Mouse (Mus musculus) embryonic facial prominence, embryonic 13.5 days (tissue): ENCODE data around the gene Pde4d. TPM values are rescaled to one million over a fixed set of nuclear protein-coding genes. Genes with fewer than 3 reads are reported as not detected.
A peak's percentile ranks its signal among the peaks of the same experiment; 100 is the strongest.

Experiments used
- ATAC-seq: fragments of 200-750 bp; cut with Nextera tagmentation; 2 replicates; pipeline ENCODE4 v1.8.0; 2017; ENCODE audit warnings: low read depth; ENCODE audit not compliant: insufficient number of reproducible peaks, insufficient read depth, low FRiP score, low TSS enrichment
- H3K27ac ChIP-seq: fragments of 300-500 bp; sonication (generic); 2 replicates; pipeline ENCODE4 v1.5.1; 2015; ENCODE audit warnings: moderate library complexity, mild to moderate bottlenecking, inconsistent platforms
- H3K27me3 ChIP-seq: fragments of 300-500 bp; sonication (generic); 2 replicates; pipeline ENCODE4 v1.6.1; 2015; ENCODE audit warnings: mild to moderate bottlenecking, inconsistent platforms
- H3K36me3 ChIP-seq: fragments of 300-500 bp; sonication (generic); 2 replicates; pipeline ENCODE4 v1.6.1; 2015; ENCODE audit warnings: mild to moderate bottlenecking, inconsistent platforms
- H3K4me1 ChIP-seq: fragments of 300-500 bp; sonication (generic); 2 replicates; pipeline ENCODE4 v1.6.1; 2015; ENCODE audit warnings: inconsistent platforms
- H3K4me2 ChIP-seq: fragments of 300-500 bp; sonication (generic); 2 replicates; pipeline ENCODE4 v1.6.1; 2015; ENCODE audit warnings: moderate library complexity, mild to moderate bottlenecking, inconsistent platforms
- H3K4me3 ChIP-seq: fragments of 300-500 bp; sonication (generic); 2 replicates; pipeline ENCODE4 v1.5.1; 2015; ENCODE audit warnings: mild to moderate bottlenecking, inconsistent platforms
- H3K9ac ChIP-seq: fragments of 300-500 bp; sonication (generic); 2 replicates; pipeline ENCODE4 v1.6.1; 2015; ENCODE audit warnings: mild to moderate bottlenecking, inconsistent platforms
- H3K9me3 ChIP-seq: fragments of 300-500 bp; sonication (generic); 2 replicates; pipeline ENCODE4 v1.6.1; 2016; ENCODE audit warnings: inconsistent platforms
- WGBS: fragments of 180-500 bp; shearing (Covaris S2); methylation state at CpG from one replicate; pipeline ENCODE4 v1.1.7; 2015; ENCODE audit warnings: mixed read lengths; 5-methylcytosine and 5-hydroxymethylcytosine counted together
- polyA plus RNA-seq: library from polyadenylated mRNA; unstranded; fragments of >200 nt; fragmentation: Nextera tagmentation; extraction: Ambion mirVana; gene quantifications from 2 replicates; pipeline ENCODE4 v1.2.1, GENCODE M21; 2015

Gene Pde4d
- 21.5 and 22.9 TPM in 2 replicates for polyA plus RNA-seq

GRCm38 (mm10) chr13:108449116-108450097 is at the start of gene Pde4d:
Gene Pde4d, plus strand, starts transcription at chr13:108449948.
- WGBS = 21% methylated on average over 10 of the region's 10 CpGs
- ATAC-seq = no peak

GRCm38 (mm10) chr13:108403197-108403596 is 46.6 kb upstream of the Pde4d start:
- Histone ChIP-seq H3K36me3 (0 out of 2 replicates have a peak, but pooled peaks cover 2% of the 10 kb centered on the region), H3K9me3 (no peaks in the 10 kb centered on the region), H3K4me1 (no peaks in the 10 kb centered on the region), H3K4me2 (no peak overlapping the region), H3K4me3 (no peak overlapping the region), H3K27me3 (no peaks in the 10 kb centered on the region), H3K9ac (no peak overlapping the region), H3K27ac (no peak overlapping the region)
- ATAC-seq = no peak
- 82% methylated on average over 5 of the region's 5 CpGs for WGBS

More at GRCm38 (mm10) chr13:108449116-108450097, at the start of gene Pde4d:
- peak within 1 kb of the TSS; percentile 33 for H3K4me2 ChIP-seq
- H3K27me3 ChIP-seq = no peaks in the 10 kb centered on the region
- H3K4me1 ChIP-seq = peaks cover 18% of the 10 kb centered on the region
- H3K9me3 ChIP-seq = no peaks in the 10 kb centered on the region
- no peak within 1 kb of the TSS for H3K4me3 ChIP-seq
- no peak within 1 kb of the TSS for H3K9ac ChIP-seq
- H3K36me3 ChIP-seq = no peaks in the 10 kb centered on the region
- H3K27ac ChIP-seq = no peak within 1 kb of the TSS

GRCm38 (mm10) chr13:108404372-108404771 is 45.4 kb upstream of the Pde4d start:
- ATAC-seq = no peak
- 0 out of 2 replicates have a peak, but pooled peaks cover 2% of the 10 kb centered on the region for H3K36me3 ChIP-seq
- H3K4me3 ChIP-seq = no peak overlapping the region
- no peaks in the 10 kb centered on the region for H3K4me1 ChIP-seq
- H3K4me2 ChIP-seq = no peak overlapping the region
- no peaks in the 10 kb centered on the region for H3K9me3 ChIP-seq
- no peak overlapping the region for H3K27ac ChIP-seq
- no peak overlapping the region for H3K9ac ChIP-seq
- 82% methylated on average over 4 of the region's 4 CpGs for WGBS
- H3K27me3 ChIP-seq = no peaks in the 10 kb centered on the region

- no peak for ATAC-seq
- no peak overlapping the region for H3K4me3 ChIP-seq
- H3K27me3 ChIP-seq = no peaks in the 10 kb centered on the region
- 82% methylated on average over 2 of the region's 2 CpGs for WGBS
- H3K36me3 ChIP-seq = no peaks in the 10 kb centered on the region
- no peak overlapping the region for H3K4me2 ChIP-seq
- no peaks in the 10 kb centered on the region for H3K4me1 ChIP-seq
- no peak overlapping the region for H3K27ac ChIP-seq
- no peak overlapping the region for H3K9ac ChIP-seq
- no peaks in the 10 kb centered on the region for H3K9me3 ChIP-seq
These were observed 34.3 kb upstream of the Pde4d start for GRCm38 (mm10) chr13:108415464-108415863.

- H3K4me3 ChIP-seq = no peak overlapping the region
These were observed 30.8 kb upstream of the Pde4d start for GRCm38 (mm10) chr13:108418741-108419507.

GRCm38 (mm10) chr13:108426322-108426721 is 23.4 kb upstream of the Pde4d start:
- Histone ChIP-seq H3K27me3 (no peaks in the 10 kb centered on the region), H3K4me3 (no peak overlapping the region), H3K9ac (no peak overlapping the region), H3K36me3 (no peaks in the 10 kb centered on the region), H3K9me3 (no peaks in the 10 kb centered on the region), H3K27ac (no peak overlapping the region), H3K4me1 (no peaks in the 10 kb centered on the region), H3K4me2 (no peak overlapping the region)
- ATAC-seq = no peak
- WGBS = 66% methylated on average over 5 of the region's 5 CpGs

More at GRCm38 (mm10) chr13:108418741-108419507, 30.8 kb upstream of the Pde4d start:
- Histone ChIP-seq H3K4me1 (no peaks in the 10 kb centered on the region), H3K4me2 (no peak overlapping the region), H3K9ac (no peak overlapping the region), H3K27me3 (no peaks in the 10 kb centered on the region), H3K27ac (no peak overlapping the region), H3K36me3 (no peaks in the 10 kb centered on the region), H3K9me3 (no peaks in the 10 kb centered on the region)
- 78% methylated on average over 1 of the region's 1 CpGs for WGBS
- no peak for ATAC-seq

DNA sequence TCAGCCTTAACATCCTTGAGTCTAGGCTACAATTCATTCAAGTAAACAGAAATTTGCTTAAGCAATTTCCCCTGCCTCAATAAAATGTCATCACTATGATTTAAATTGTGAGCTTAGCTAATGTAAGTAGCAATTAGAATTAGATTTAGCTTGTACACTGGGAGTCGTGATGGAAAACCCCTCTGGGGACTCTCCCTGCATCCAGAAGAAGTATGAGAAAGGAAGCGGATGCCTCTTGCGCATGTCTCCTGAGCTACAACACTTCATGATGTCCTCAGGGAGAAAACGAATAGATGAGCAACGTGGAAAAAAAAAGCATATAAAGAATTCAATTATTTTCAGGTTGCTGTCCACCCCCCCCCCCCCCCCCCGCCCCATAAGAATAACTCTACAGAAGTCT is 20.9 kb upstream of the Pde4d start:
- no peak overlapping the region for H3K27ac ChIP-seq
- H3K9ac ChIP-seq = no peak overlapping the region
- H3K4me1 ChIP-seq = no peaks in the 10 kb centered on the region
- no peak overlapping the region for H3K4me3 ChIP-seq
- 67% methylated on average over 6 of the region's 6 CpGs for WGBS
- ATAC-seq = no peak
- no peaks in the 10 kb centered on the region for H3K27me3 ChIP-seq
- no peaks in the 10 kb centered on the region for H3K36me3 ChIP-seq
- no peaks in the 10 kb centered on the region for H3K9me3 ChIP-seq
- no peak overlapping the region for H3K4me2 ChIP-seq

GRCm38 (mm10) chr13:108429623-108430022 is 20.1 kb upstream of the Pde4d start:
- Histone ChIP-seq H3K4me2 (no peak overlapping the region), H3K9ac (no peak overlapping the region), H3K27me3 (no peaks in the 10 kb centered on the region), H3K4me3 (no peak overlapping the region), H3K4me1 (no peaks in the 10 kb centered on the region), H3K9me3 (no peaks in the 10 kb centered on the region), H3K36me3 (no peaks in the 10 kb centered on the region), H3K27ac (no peak overlapping the region)
- no peak for ATAC-seq
- 74% methylated on average over 2 of the region's 2 CpGs for WGBS

GRCm38 (mm10) chr13:108431776-108432175 is 18.0 kb upstream of the Pde4d start:
- Histone ChIP-seq H3K9me3 (no peaks in the 10 kb centered on the region), H3K9ac (no peak overlapping the region), H3K27me3 (no peaks in the 10 kb centered on the region), H3K4me3 (no peak overlapping the region), H3K36me3 (no peaks in the 10 kb centered on the region), H3K4me1 (no peaks in the 10 kb centered on the region), H3K27ac (no peak overlapping the region), H3K4me2 (no peak overlapping the region)
- ATAC-seq = no peak
- WGBS = 89% methylated on average over 3 of the region's 3 CpGs

- H3K27ac ChIP-seq = no peak overlapping the region
- H3K4me1 ChIP-seq = no peaks in the 10 kb centered on the region
- no peak overlapping the region for H3K9ac ChIP-seq
- no peak overlapping the region for H3K4me2 ChIP-seq
- no peak overlapping the region for H3K4me3 ChIP-seq
- no peaks in the 10 kb centered on the region for H3K9me3 ChIP-seq
- no peak for ATAC-seq
- no peaks in the 10 kb centered on the region for H3K36me3 ChIP-seq
- H3K27me3 ChIP-seq = no peaks in the 10 kb centered on the region
These were observed 14.1 kb upstream of the Pde4d start for GRCm38 (mm10) chr13:108435687-108436086.

GRCm38 (mm10) chr13:108437424-108437823 is 12.3 kb upstream of the Pde4d start:
- H3K27me3 ChIP-seq = no peaks in the 10 kb centered on the region
- no peak overlapping the region for H3K27ac ChIP-seq
- 93% methylated on average over 2 of the region's 2 CpGs for WGBS
- H3K4me1 ChIP-seq = no peaks in the 10 kb centered on the region
- no peak overlapping the region for H3K4me2 ChIP-seq
- no peaks in the 10 kb centered on the region for H3K36me3 ChIP-seq
- no peaks in the 10 kb centered on the region for H3K9me3 ChIP-seq
- H3K4me3 ChIP-seq = no peak overlapping the region
- no peak overlapping the region for H3K9ac ChIP-seq
- no peak for ATAC-seq
